Mouse (Mus musculus): ENCODE results near the gene Lin9. TPM values are rescaled to one million over a fixed set of nuclear protein-coding genes. Genes with fewer than 3 reads are reported as not detected.

The Lin9 gene
- polyA plus RNA-seq, 1 experiment from 2014 or later = 5.6 TPM

DNA sequence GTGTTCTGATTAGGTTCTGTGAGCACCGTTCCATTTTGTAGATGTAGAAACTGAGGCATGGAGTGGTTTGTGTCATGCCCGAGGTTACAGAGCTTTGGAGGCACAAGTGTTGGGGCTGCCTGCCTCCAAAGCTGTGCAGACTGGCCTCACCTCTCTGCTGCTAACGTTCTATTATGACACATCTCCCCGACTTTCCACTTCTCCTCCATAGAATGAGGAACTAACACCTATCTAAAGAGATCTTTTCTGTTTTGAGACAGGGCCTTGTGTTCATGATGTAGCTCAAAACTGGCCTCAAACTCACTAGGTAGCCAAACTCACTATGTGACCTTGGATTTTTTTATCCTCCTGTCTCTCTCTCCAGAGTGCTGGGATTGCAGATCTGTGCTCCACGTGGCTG lies 77.8 kb downstream of the Lin9 start:
- no peaks in the 10 kb centered on the region for H3K36me3 ChIP-seq (ENCODE audit: insufficient read depth, low read length)
- 73% methylated on average over 5 of the region's 5 CpGs for WGBS
- H3K4me3 ChIP-seq (ENCODE audit: low read depth, low read length) = no peak overlapping the region

GRCm38 (mm10) chr1:180719483-180719882 lies 78.5 kb downstream of the Lin9 start:
- H3K36me3 ChIP-seq (ENCODE audit: insufficient read depth, low read length) = no peaks in the 10 kb centered on the region
- H3K9me3 ChIP-seq (ENCODE audit: low read length) = no peaks in the 10 kb centered on the region
- peak overlapping the region; percentile 11; the same call in 1 of the 2 replicates for H3K27ac ChIP-seq (ENCODE audit: low read length)
- no peak overlapping the region for H3K9ac ChIP-seq (replicated peaks; ENCODE audit: low read depth)
- 60% methylated on average over 6 of the region's 6 CpGs for WGBS
- ATAC-seq (peak; percentile 70), DNase-seq (ENCODE audit: low spot score) (peak; percentile 25)
- no peak overlapping the region for H3K4me3 ChIP-seq (ENCODE audit: low read depth, low read length)
- H3K4me1 ChIP-seq (ENCODE audit: insufficient read depth, low read depth, low read length) = no peaks in the 10 kb centered on the region
- TF ChIP-seq EP300 (IDR thresholded peaks at IDR 0.05) (peak; percentile 82), CTCF (IDR thresholded peaks at IDR 0.05) (no peak)
- no peak overlapping the region for H3K4me2 ChIP-seq (replicated peaks; ENCODE audit: low read depth, low read length)
- no peaks in the 10 kb centered on the region for H3K27me3 ChIP-seq (replicated peaks; ENCODE audit: insufficient read depth, low read length)

More for the DNA sequence above, 77.8 kb downstream of the Lin9 start:
- H3K4me1 ChIP-seq (ENCODE audit: insufficient read depth, low read depth, low read length) = no peaks in the 10 kb centered on the region
- no peak for TF ChIP-seq CTCF (IDR thresholded peaks at IDR 0.05)
- no peak for TF ChIP-seq EP300 (IDR thresholded peaks at IDR 0.05)
- ATAC-seq = no peak
- no peak for DNase-seq (ENCODE audit: low spot score)
- no peaks in the 10 kb centered on the region for H3K27me3 ChIP-seq (replicated peaks; ENCODE audit: insufficient read depth, low read length)
- H3K9ac ChIP-seq (replicated peaks; ENCODE audit: low read depth) = no peak overlapping the region
- no peaks in the 10 kb centered on the region for H3K9me3 ChIP-seq (ENCODE audit: low read length)
- no peak overlapping the region for H3K27ac ChIP-seq (ENCODE audit: low read length)
- no peak overlapping the region for H3K4me2 ChIP-seq (replicated peaks; ENCODE audit: low read depth, low read length)

GRCm38 (mm10) chr1:180719951-180720689 lies 79.2 kb downstream of the Lin9 start:
- peak overlapping the region; percentile 11; the same call in 1 of the 2 replicates for H3K27ac ChIP-seq (ENCODE audit: low read length)
- peak; percentile 86 for ATAC-seq
- no peak overlapping the region for H3K4me3 ChIP-seq (ENCODE audit: low read depth, low read length)
- H3K9me3 ChIP-seq (ENCODE audit: low read length) = no peaks in the 10 kb centered on the region
- peak; percentile 75 for DNase-seq (ENCODE audit: low spot score)
- no peak overlapping the region for H3K4me2 ChIP-seq (replicated peaks; ENCODE audit: low read depth, low read length)
- H3K9ac ChIP-seq (replicated peaks; ENCODE audit: low read depth) = no peak overlapping the region
- TF ChIP-seq CTCF (IDR thresholded peaks at IDR 0.05) (peak; percentile 97), EP300 (IDR thresholded peaks at IDR 0.05) (peak; percentile 32; the same call in 1 of the 2 replicates)
- H3K36me3 ChIP-seq (ENCODE audit: insufficient read depth, low read length) = no peaks in the 10 kb centered on the region
- H3K27me3 ChIP-seq (replicated peaks; ENCODE audit: insufficient read depth, low read length) = no peaks in the 10 kb centered on the region
- H3K4me1 ChIP-seq (ENCODE audit: insufficient read depth, low read depth, low read length) = no peaks in the 10 kb centered on the region; the same call in 1 of the 2 replicates
- 34% methylated on average over 5 of the region's 5 CpGs for WGBS

DNA sequence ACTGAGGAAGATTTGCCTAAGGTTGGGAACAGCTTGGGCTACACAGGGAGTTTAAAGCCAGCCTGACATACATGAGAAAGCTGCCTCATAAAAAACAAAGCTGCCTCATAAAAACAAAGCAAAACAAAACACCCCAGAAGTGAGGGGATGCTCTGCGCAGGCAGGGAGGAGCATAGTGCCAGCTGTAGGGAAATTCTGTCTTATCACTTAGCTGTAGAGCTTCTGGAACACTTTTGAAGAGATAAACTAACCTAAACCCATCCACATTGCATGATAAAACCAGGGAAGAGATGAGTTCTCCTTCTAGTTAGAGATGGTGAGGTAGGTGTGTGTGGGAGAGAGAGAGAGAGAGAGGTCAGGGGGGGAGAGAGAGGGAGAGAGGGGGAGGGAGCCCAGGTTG lies 81.7 kb downstream of the Lin9 start:
- Histone ChIP-seq H3K9me3 (ENCODE audit: low read length) (no peaks in the 10 kb centered on the region), H3K4me1 (ENCODE audit: insufficient read depth, low read depth, low read length) (peaks cover 5% of the 10 kb centered on the region), H3K4me2 (replicated peaks; ENCODE audit: low read depth, low read length) (no peak overlapping the region), H3K4me3 (ENCODE audit: low read depth, low read length) (no peak overlapping the region), H3K27me3 (replicated peaks; ENCODE audit: insufficient read depth, low read length) (no peaks in the 10 kb centered on the region), H3K9ac (replicated peaks; ENCODE audit: low read depth) (no peak overlapping the region), H3K36me3 (ENCODE audit: insufficient read depth, low read length) (no peaks in the 10 kb centered on the region), H3K27ac (ENCODE audit: low read length) (no peak overlapping the region)
- TF ChIP-seq CTCF (IDR thresholded peaks at IDR 0.05) = no peak
- TF ChIP-seq EP300 (IDR thresholded peaks at IDR 0.05) = no peak
- ATAC-seq (no peak), DNase-seq (ENCODE audit: low spot score) (no peak)
- WGBS = 52% methylated on average over 1 of the region's 1 CpGs

DNA sequence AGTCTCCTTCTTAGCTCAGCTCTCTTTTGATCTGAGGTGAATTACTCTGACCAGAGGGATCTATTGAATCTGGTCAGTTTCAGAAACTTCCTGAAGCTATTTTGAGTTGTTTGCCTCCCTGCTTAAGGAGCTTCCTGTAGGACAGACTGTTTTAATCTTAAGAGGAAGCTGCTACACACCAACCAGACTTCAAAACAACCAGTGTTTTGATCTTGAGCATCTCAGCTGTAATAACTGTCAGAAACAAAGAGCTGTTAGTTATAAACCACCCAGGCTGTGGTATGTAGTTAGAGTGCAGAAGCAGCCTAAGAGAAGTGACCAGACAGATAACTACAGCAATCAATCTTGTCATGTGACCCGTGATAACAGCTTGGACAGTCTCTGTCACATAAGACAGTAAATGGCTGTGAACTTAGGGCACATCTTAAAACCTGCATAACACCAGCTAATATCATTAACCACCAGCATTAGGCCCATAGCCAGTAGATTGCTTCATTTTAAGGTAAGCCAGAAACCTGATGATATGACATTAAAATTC lies 82.8 kb downstream of the Lin9 start:
- Histone ChIP-seq H3K4me3 (ENCODE audit: low read depth, low read length) (no peak overlapping the region), H3K9me3 (ENCODE audit: low read length) (no peaks in the 10 kb centered on the region), H3K9ac (replicated peaks; ENCODE audit: low read depth) (no peak overlapping the region), H3K4me1 (ENCODE audit: insufficient read depth, low read depth, low read length) (peaks cover 8% of the 10 kb centered on the region), H3K27ac (ENCODE audit: low read length) (no peak overlapping the region), H3K4me2 (replicated peaks; ENCODE audit: low read depth, low read length) (no peak overlapping the region), H3K27me3 (replicated peaks; ENCODE audit: insufficient read depth, low read length) (no peaks in the 10 kb centered on the region), H3K36me3 (ENCODE audit: insufficient read depth, low read length) (no peaks in the 10 kb centered on the region)
- WGBS = 10% methylated on average over 1 of the region's 1 CpGs
- ATAC-seq = no peak
- no peak for DNase-seq (ENCODE audit: low spot score)
- TF ChIP-seq EP300 (IDR thresholded peaks at IDR 0.05) = no peak
- no peak for TF ChIP-seq CTCF (IDR thresholded peaks at IDR 0.05)

DNA sequence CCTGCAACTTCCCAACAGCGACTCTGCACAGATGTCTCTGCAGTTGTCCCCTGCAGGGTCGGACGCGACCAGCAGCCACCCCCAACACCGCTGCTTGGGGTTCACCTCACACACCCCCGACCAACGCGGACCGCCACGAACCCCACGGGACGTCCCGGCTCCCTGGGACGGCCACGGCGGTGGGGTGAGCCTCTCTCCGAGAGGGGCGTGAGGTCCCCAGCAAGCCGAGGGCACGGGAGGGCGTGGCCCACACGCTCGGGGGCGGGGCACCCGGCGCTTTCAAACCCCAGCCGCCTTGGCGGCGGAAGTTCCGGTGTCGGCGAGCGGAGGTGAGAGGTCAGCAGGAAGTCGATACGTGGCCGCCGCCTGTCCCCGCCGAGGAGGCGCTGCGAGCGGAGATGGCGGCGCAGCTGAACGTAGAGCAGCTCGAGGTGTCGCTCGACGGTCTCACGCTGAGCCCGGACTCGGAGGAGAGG lies 84.8 kb downstream of the Lin9 start, which contains the start of gene Acbd3:
Acbd3 (plus strand) TSS at position 340 of the 476 bp plus-strand sequence.
- Histone ChIP-seq H3K4me3 (ENCODE audit: low read depth, low read length) (peak within 1 kb of the TSS; percentile 96), H3K36me3 (ENCODE audit: insufficient read depth, low read length) (no peaks in the 10 kb centered on the region), H3K9me3 (ENCODE audit: low read length) (no peaks in the 10 kb centered on the region), H3K9ac (replicated peaks; ENCODE audit: low read depth) (peak within 1 kb of the TSS; percentile 86), H3K27ac (ENCODE audit: low read length) (peak within 1 kb of the TSS; percentile 95), H3K4me1 (ENCODE audit: insufficient read depth, low read depth, low read length) (peaks cover 12% of the 10 kb centered on the region), H3K27me3 (replicated peaks; ENCODE audit: insufficient read depth, low read length) (no peaks in the 10 kb centered on the region), H3K4me2 (replicated peaks; ENCODE audit: low read depth, low read length) (peak within 1 kb of the TSS; percentile 86)
- TF ChIP-seq CTCF (IDR thresholded peaks at IDR 0.05) = peak; percentile 27; the same call in 1 of the 2 replicates
- no peak for TF ChIP-seq EP300 (IDR thresholded peaks at IDR 0.05)
- under 1% methylated on average over 48 of the region's 52 CpGs for WGBS
- ATAC-seq (peak; percentile 97), DNase-seq (ENCODE audit: low spot score) (peak; percentile 96)

Measured in lung, postnatal 0 days (tissue).